ENCODE assay signal across 8 mouse cellular contexts in the genomic region with DNA sequence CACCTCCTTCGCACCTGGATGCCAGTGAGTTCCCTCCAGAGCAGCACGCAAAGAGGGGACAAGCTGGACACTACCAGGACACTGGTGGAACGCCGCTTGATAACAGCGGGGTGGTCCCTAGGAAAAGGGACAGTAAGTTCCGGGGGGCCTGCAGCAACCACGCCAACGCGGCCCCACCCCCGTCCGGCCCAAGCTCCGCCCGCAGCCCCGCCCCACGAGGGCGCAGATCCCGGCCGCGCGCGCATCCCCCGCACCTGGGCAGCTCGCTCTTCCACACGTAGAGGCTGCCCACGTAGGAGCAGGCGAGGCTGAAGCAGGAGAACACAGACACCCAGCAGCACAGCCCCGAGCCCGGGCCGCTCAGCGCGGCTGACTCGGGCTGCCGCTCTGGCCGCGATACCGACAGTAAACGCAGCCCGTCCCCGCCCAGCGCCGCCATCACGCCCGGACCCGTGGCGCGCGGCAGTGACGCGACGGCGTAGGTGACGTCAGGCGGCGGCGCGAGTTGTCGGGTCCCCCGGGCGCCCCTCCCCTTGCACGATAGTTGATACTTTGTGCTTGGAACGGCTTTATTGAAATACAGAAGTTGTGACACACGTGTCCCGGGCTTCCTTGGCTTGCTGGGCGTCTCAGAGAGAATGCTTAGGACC. TPM values are rescaled to one million over a fixed set of nuclear protein-coding genes. Genes with fewer than 3 reads are reported as not detected.
A peak's percentile ranks its signal among the peaks of the same experiment; 100 is the strongest.
DNase-seq lines count a peak whose midpoint lies in the region; ATAC-seq and TF ChIP-seq lines count a peak whose summit lies in the region.

TSS of gene Rce1 (minus strand) at position 463 of the 650 bp plus-strand sequence.

- peak; percentile 81 for ATAC-seq in erythroblast, adult 5-6 weeks (replicated peaks; ENCODE audit: low FRiP score, poor library complexity, severe bottlenecking)
- ATAC-seq in heart, embryonic 11.5 days (replicated peaks; ENCODE audit: insufficient number of reproducible peaks, low FRiP score, low TSS enrichment) = peak; percentile 88
- peak; percentile 92 for ATAC-seq in kidney, embryonic 16.5 days (ENCODE audit: low FRiP score, low TSS enrichment)
- ATAC-seq in monocyte, adult 5-6 weeks (replicated peaks; ENCODE audit: insufficient number of reproducible peaks, low FRiP score, low TSS enrichment, poor library complexity, severe bottlenecking) = peak; percentile 75

- no peaks in the 10 kb centered on the region for H3K27me3 ChIP-seq in heart, embryonic 11.5 days (ENCODE audit: control insufficient read depth, insufficient read depth, low read length)
- H3K27me3 ChIP-seq in kidney, embryonic 16.5 days (ENCODE audit: insufficient read depth, low read length) = no peaks in the 10 kb centered on the region
- H3K27me3 ChIP-seq in liver, adult 2 months (ENCODE audit: control insufficient read depth, insufficient read depth, low read length) = no peaks in the 10 kb centered on the region

- peaks cover 17% of the 10 kb centered on the region for H3K4me1 ChIP-seq in heart, embryonic 11.5 days (ENCODE audit: control insufficient read depth, insufficient read depth, low read length)
- peaks cover 23% of the 10 kb centered on the region; the same call in 1 of the 2 replicates for H3K4me1 ChIP-seq in kidney, embryonic 16.5 days (ENCODE audit: insufficient read depth, low read length)
- peaks cover 13% of the 10 kb centered on the region for H3K4me1 ChIP-seq in liver, adult 2 months (ENCODE audit: control insufficient read depth, insufficient read depth, low read length)

- H3K36me3 ChIP-seq in heart, embryonic 11.5 days (ENCODE audit: control insufficient read depth, insufficient read depth, low read length) = peaks cover 8% of the 10 kb centered on the region
- peaks cover 32% of the 10 kb centered on the region for H3K36me3 ChIP-seq in kidney, embryonic 16.5 days (ENCODE audit: insufficient read depth, low read length)
- H3K36me3 ChIP-seq in liver, adult 2 months (ENCODE audit: control insufficient read depth, insufficient read depth, low read length) = peaks cover 6% of the 10 kb centered on the region; the same call in 1 of the 2 replicates

- peak within 1 kb of the TSS; percentile 91 for H3K4me2 ChIP-seq in heart, embryonic 11.5 days
- H3K4me2 ChIP-seq in kidney, embryonic 16.5 days (replicated peaks; ENCODE audit: low read depth, low read length) = peak within 1 kb of the TSS; percentile 84

- peak within 1 kb of the TSS; percentile 92 for H3K4me3 ChIP-seq in heart, embryonic 11.5 days (ENCODE audit: low read depth, low read length)
- peak within 1 kb of the TSS; percentile 97 for H3K4me3 ChIP-seq in kidney, embryonic 16.5 days (ENCODE audit: low read length)
- H3K4me3 ChIP-seq in liver, adult 2 months (ENCODE audit: insufficient read depth, low read depth, low read length) = peak within 1 kb of the TSS; percentile 86

- H3K9ac ChIP-seq in heart, embryonic 11.5 days (ENCODE audit: low read depth, low read length) = peak within 1 kb of the TSS; percentile 98
- peak within 1 kb of the TSS; percentile 96 for H3K9ac ChIP-seq in kidney, embryonic 16.5 days (replicated peaks; ENCODE audit: low read length)
- H3K9ac ChIP-seq in liver, adult 2 months (ENCODE audit: low read depth, low read length) = peak within 1 kb of the TSS; percentile 98

- DNase-seq in CD4-positive helper T cell, adult 2 months (ENCODE audit: low read depth, low spot score) = peak; percentile 94
- DNase-seq in brain, embryonic 14.5 days (ENCODE audit: low read depth) = peak; percentile 95
- peak; percentile 79 for DNase-seq in liver, adult 2 months (ENCODE audit: extremely low read depth, low read depth, low spot score)
- peak; percentile 84 to 88 for DNase-seq in spleen, postnatal 36 days (ENCODE audit: low spot score in 2 of 2)

- H3K9me3 ChIP-seq in heart, embryonic 11.5 days (replicated peaks; ENCODE audit: control insufficient read depth, low read length) = no peaks in the 10 kb centered on the region
- no peaks in the 10 kb centered on the region for H3K9me3 ChIP-seq in kidney, embryonic 16.5 days (ENCODE audit: low read length)

- WGBS in heart, embryonic 11.5 days (ENCODE audit: insufficient replicate concordance) = under 1% methylated on average over 62 of the region's 64 CpGs
- under 1% methylated on average over 64 of the region's 64 CpGs for WGBS in kidney, embryonic 16.5 days
- under 1% methylated on average over 64 of the region's 64 CpGs for WGBS in liver, adult 2 months

- H3K27ac ChIP-seq in heart, embryonic 11.5 days (ENCODE audit: low read depth, low read length) = peak within 1 kb of the TSS; percentile 84
- peak within 1 kb of the TSS; percentile 88 for H3K27ac ChIP-seq in kidney, embryonic 16.5 days (ENCODE audit: low read length)
- H3K27ac ChIP-seq in liver, adult 2 months (replicated peaks; ENCODE audit: insufficient read depth, low read depth, low read length) = peak within 1 kb of the TSS; percentile 88

- TF ChIP-seq CTCF in brain, embryonic 14.5 days (IDR thresholded peaks at IDR 0.05; ENCODE audit: borderline replicate concordance, extremely low read depth, insufficient read depth, insufficient read length) = no peak
- no peak for TF ChIP-seq CTCF in liver, adult 2 months (IDR thresholded peaks at IDR 0.05; ENCODE audit: low read depth, low read length)

- peaks cover 2% of the 10 kb centered on the region; the same call in 1 of the 2 replicates for H3K79me2 ChIP-seq in liver, adult 2 months (ENCODE audit: control insufficient read depth, insufficient read depth, low read length)

- peak; percentile 98 for TF ChIP-seq POLR2A in brain, embryonic 14.5 days (IDR thresholded peaks at IDR 0.05; ENCODE audit: borderline replicate concordance, extremely low read depth, insufficient read depth, insufficient read length, poor library complexity, severe bottlenecking)
- TF ChIP-seq POLR2A in liver, adult 2 months (IDR thresholded peaks at IDR 0.05; ENCODE audit: extremely low read depth, insufficient read depth, low read length) = peak; percentile 28; the same call in 1 of the 2 replicates

RNA-seq across cellular contexts. Expression of gene Rce1, which starts in this region (rescaled TPM):
- 65.2 and 115 TPM in 2 replicates for polyA plus RNA-seq in brain, embryonic 14.5 days (2012; rRNA removed)
- 10.9 and 17.3 TPM in 2 replicates for total RNA-seq in erythroblast, adult 5-6 weeks (2015; ENCODE audit: low replicate concordance)
- total RNA-seq in erythroblast, adult 5-6 weeks (2017; ENCODE audit: low replicate concordance) = 2.9 and 10.6 TPM in 2 replicates
- polyA plus RNA-seq in heart, embryonic 11.5 days (2014; fragmentation: Nextera tagmentation; extraction: Ambion mirVana) = 39.0 and 39.9 TPM in 2 replicates
- polyA plus RNA-seq in kidney, embryonic 16.5 days (2015; fragmentation: Nextera tagmentation; extraction: Ambion mirVana) = 92.4 and 96.0 TPM in 2 replicates
- 14.8 and 15.7 TPM in 2 replicates for total RNA-seq in liver, adult 2 months (2014; rRNA removed)
- 31.0 and 44.9 TPM in 2 replicates for polyA plus RNA-seq in liver, adult 2 months (2012; rRNA removed)
- total RNA-seq in monocyte, adult 5-6 weeks (2017) = 16.7 to 27.3 TPM (median 27.2 TPM) in 3 replicates

Comparison
In these comparisons a context has a peak if more than half of its experiments do, and no peak if none do; other contexts are left out.
1. Peak in every context shown above with its lines: DNase-seq, ATAC-seq, H3K4me3 ChIP-seq and H3K27ac ChIP-seq.